Mouse (Mus musculus) heart, embryonic 14.5 days (tissue): ENCODE results near the gene Ms4a4d. TPM values are rescaled to one million over a fixed set of nuclear protein-coding genes. Genes with fewer than 3 reads are reported as not detected.
"Not testable (repeated sequence)": the region's sequence is repeated elsewhere in the genome, so short reads cannot be mapped to it uniquely, and the experiment has no call there.

Experiments
- ATAC-seq: fragments of 200-750 bp; cut with Nextera tagmentation; 2 replicates; pipeline ENCODE4 v1.8.0; 2017; ENCODE audit warnings: low read depth, moderate TSS enrichment; ENCODE audit not compliant: insufficient number of reproducible peaks, insufficient read depth, low FRiP score
- H3K27ac ChIP-seq, 2 experiments: fragments of 200-500 bp in 1 of 2; fragments of 300-500 bp in 1 of 2; sonication (generic) in 1 of 2; replicated peaks in 1 of 2; 2 replicates each; pipeline ENCODE4 v1.5.1; 2012 to 2014; ENCODE audit warnings: low read depth in 2 of 2, low read length in 2 of 2, control low read depth in 1 of 2, mild to moderate bottlenecking in 1 of 2, mixed read lengths in 1 of 2; ENCODE audit not compliant: control insufficient read depth in 1 of 2, insufficient read depth in 1 of 2
- H3K27me3 ChIP-seq: fragments of 300-500 bp; sonication (generic); 2 replicates; pipeline ENCODE4 v1.6.1; 2014; ENCODE audit warnings: mild to moderate bottlenecking, low read length, control low read depth; ENCODE audit not compliant: control insufficient read depth, insufficient read depth
- H3K36me3 ChIP-seq: fragments of 300-500 bp; sonication (generic); 2 replicates; pipeline ENCODE4 v1.6.1; 2014; ENCODE audit warnings: mild to moderate bottlenecking, control low read depth, low read length, mixed read lengths; ENCODE audit not compliant: control insufficient read depth, insufficient read depth
- H3K4me1 ChIP-seq, 2 experiments: fragments of 200-500 bp in 1 of 2; fragments of 300-500 bp in 1 of 2; sonication (generic) in 1 of 2; 2 replicates each; pipeline ENCODE4 v1.6.1; 2012 to 2014; ENCODE audit warnings: low read length in 2 of 2, control low read depth in 1 of 2, mixed read lengths in 1 of 2; ENCODE audit not compliant: control insufficient read depth in 2 of 2, insufficient read depth in 2 of 2
- H3K4me2 ChIP-seq: fragments of 300-500 bp; sonication (generic); 2 replicates; pipeline ENCODE4 v1.6.1; 2014; ENCODE audit warnings: mild to moderate bottlenecking, low read length
- H3K4me3 ChIP-seq, 2 experiments: fragments of 200-500 bp in 1 of 2; fragments of 300-500 bp in 1 of 2; sonication (generic) in 1 of 2; 2 replicates each; pipeline ENCODE4 v1.5.1; 2012 to 2014; ENCODE audit warnings: low read length in 2 of 2, mild to moderate bottlenecking in 2 of 2, control low read depth in 1 of 2, low read depth in 1 of 2, moderate library complexity in 1 of 2; ENCODE audit not compliant: control insufficient read depth in 1 of 2, insufficient read depth in 1 of 2
- H3K9ac ChIP-seq: fragments of 300-500 bp; sonication (generic); 2 replicates; pipeline ENCODE4 v1.6.1; 2014; ENCODE audit warnings: mild to moderate bottlenecking, low read length
- H3K9me3 ChIP-seq: fragments of 300-500 bp; sonication (generic); 2 replicates; pipeline ENCODE4 v1.6.1; 2016; ENCODE audit warnings: low read length, control low read depth; ENCODE audit not compliant: control insufficient read depth
- WGBS: fragments of 180-500 bp; shearing (Covaris S2); extraction: QIAGEN DNeasy Blood & Tissue Kit; methylation state at CpG from one replicate; pipeline ENCODE4 v1.1.7; 2014; 5-methylcytosine and 5-hydroxymethylcytosine counted together
- polyA plus RNA-seq: library from polyadenylated mRNA; unstranded; fragments of >200 nt; fragmentation: Nextera tagmentation; extraction: Ambion mirVana; gene quantifications from 2 replicates; pipeline ENCODE4 v1.2.1, GENCODE M21; 2014

Gene Ms4a4d
- polyA plus RNA-seq, 1 experiment from 2014 or later = 0.69 TPM

- Histone ChIP-seq H3K36me3 (no peaks in the 10 kb centered on the region), H3K27me3 (no peaks in the 10 kb centered on the region), H3K4me1 (no peaks in the 10 kb centered on the region; a peak in 1 of 4 replicates), H3K27ac (no peak overlapping the region), H3K4me2 (no peak overlapping the region), H3K4me3 (no peak overlapping the region), H3K9me3 (no peaks in the 10 kb centered on the region), H3K9ac (no peak overlapping the region)
- 46% methylated on average over 2 of the region's 2 CpGs for WGBS
- ATAC-seq = no peak
Measured at GRCm38 (mm10) chr19:11533888-11534445, 2.6 kb upstream of the Ms4a4d start.

- ATAC-seq = no peak
- Histone ChIP-seq H3K9me3 (no peaks in the 10 kb centered on the region), H3K4me1 (no peaks in the 10 kb centered on the region; a peak in 1 of 4 replicates), H3K27me3 (no peaks in the 10 kb centered on the region), H3K4me3 (no peak overlapping the region), H3K36me3 (no peaks in the 10 kb centered on the region), H3K27ac (no peak overlapping the region), H3K9ac (no peak overlapping the region), H3K4me2 (no peak overlapping the region)
- WGBS = 6% methylated on average over 2 of the region's 2 CpGs
Measured at GRCm38 (mm10) chr19:11537336-11537735, 735 bp downstream of the Ms4a4d start.

- not testable (repeated sequence) for ATAC-seq, H3K4me2 ChIP-seq, H3K9me3 ChIP-seq, H3K4me1 ChIP-seq, H3K27me3 ChIP-seq, H3K4me3 ChIP-seq, H3K36me3 ChIP-seq, H3K9ac ChIP-seq, H3K27ac ChIP-seq
- 74% methylated on average over 1 of the region's 1 CpGs for WGBS
Measured at GRCm38 (mm10) chr19:11540166-11540821, 3.7 kb downstream of the Ms4a4d start.

- H3K4me3 ChIP-seq, H3K27ac ChIP-seq, H3K4me2 ChIP-seq, H3K4me1 ChIP-seq, H3K9ac ChIP-seq, H3K27me3 ChIP-seq, ATAC-seq, H3K9me3 ChIP-seq, H3K36me3 ChIP-seq: not testable (repeated sequence)
- WGBS = 90% methylated on average over 2 of the region's 2 CpGs
Measured at GRCm38 (mm10) chr19:11544383-11544782, 7.8 kb downstream of the Ms4a4d start.

GRCm38 (mm10) chr19:11547911-11548310 lies 11.3 kb downstream of the Ms4a4d start:
- Histone ChIP-seq H3K27me3 (no peaks in the 10 kb centered on the region), H3K4me1 (no peaks in the 10 kb centered on the region), H3K27ac (no peak overlapping the region), H3K9ac (no peak overlapping the region), H3K4me3 (no peak overlapping the region), H3K36me3 (no peaks in the 10 kb centered on the region), H3K9me3 (no peaks in the 10 kb centered on the region), H3K4me2 (no peak overlapping the region)
- ATAC-seq = no peak

- Histone ChIP-seq H3K4me3 (no peak overlapping the region), H3K27me3 (no peaks in the 10 kb centered on the region), H3K4me1 (no peaks in the 10 kb centered on the region), H3K27ac (no peak overlapping the region), H3K9ac (no peak overlapping the region), H3K36me3 (no peaks in the 10 kb centered on the region), H3K9me3 (no peaks in the 10 kb centered on the region), H3K4me2 (no peak overlapping the region)
- 83% methylated on average over 5 of the region's 5 CpGs for WGBS
- no peak for ATAC-seq
Measured at GRCm38 (mm10) chr19:11554726-11555125, 18.1 kb downstream of the Ms4a4d start.

GRCm38 (mm10) chr19:11559560-11559959 lies 23.0 kb downstream of the Ms4a4d start:
- not testable (repeated sequence) for ATAC-seq, H3K27ac ChIP-seq, H3K4me3 ChIP-seq

GRCm38 (mm10) chr19:11574965-11575364 lies 38.4 kb downstream of the Ms4a4d start:
- H3K4me1 ChIP-seq = no peaks in the 10 kb centered on the region
- no peaks in the 10 kb centered on the region for H3K36me3 ChIP-seq
- H3K9me3 ChIP-seq = no peaks in the 10 kb centered on the region
- no peak for ATAC-seq
- no peak overlapping the region for H3K4me3 ChIP-seq
- no peak overlapping the region for H3K27ac ChIP-seq
- no peaks in the 10 kb centered on the region for H3K27me3 ChIP-seq
- WGBS = 80% methylated on average over 8 of the region's 8 CpGs
- no peak overlapping the region for H3K4me2 ChIP-seq
- H3K9ac ChIP-seq = no peak overlapping the region

More at GRCm38 (mm10) chr19:11559560-11559959, 23.0 kb downstream of the Ms4a4d start:
- not testable (repeated sequence) for H3K9me3 ChIP-seq, H3K27me3 ChIP-seq, H3K4me2 ChIP-seq, H3K4me1 ChIP-seq, H3K9ac ChIP-seq, H3K36me3 ChIP-seq
